Mouse (Mus musculus): ENCODE measurements around the gene Vim.

DNA sequence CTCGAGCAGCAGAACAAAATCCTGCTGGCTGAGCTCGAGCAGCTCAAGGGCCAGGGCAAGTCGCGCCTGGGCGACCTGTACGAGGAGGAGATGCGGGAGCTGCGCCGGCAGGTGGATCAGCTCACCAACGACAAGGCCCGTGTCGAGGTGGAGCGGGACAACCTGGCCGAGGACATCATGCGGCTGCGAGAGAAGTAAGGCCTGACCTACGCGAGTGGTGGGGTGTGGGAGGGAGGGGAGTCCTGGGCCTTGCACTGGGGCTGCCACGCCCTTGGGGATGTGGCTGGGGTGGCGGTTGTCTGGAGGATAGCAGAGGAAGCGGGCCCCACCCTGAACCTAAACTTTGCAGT is 1.0 kb downstream of the Vim start:
- TF ChIP-seq CTCF (IDR thresholded peaks at IDR 0.05; ENCODE audit: control insufficient read depth, insufficient read depth, insufficient read length) (no peak), MAX (IDR thresholded peaks at IDR 0.05) (peak; percentile 11), FOSL1 (IDR thresholded peaks at IDR 0.05; ENCODE audit: insufficient read depth, low read length, poor library complexity, severe bottlenecking) (no peak), MYOD1 (IDR thresholded peaks at IDR 0.05; ENCODE audit: control insufficient read depth, insufficient read length, low read depth) (no peak), USF1 (IDR thresholded peaks at IDR 0.05; ENCODE audit: low read depth) (no peak), CEBPB (IDR thresholded peaks at IDR 0.05; ENCODE audit: low read depth) (no peak), MYOG (IDR thresholded peaks at IDR 0.05; ENCODE audit: control insufficient read depth, extremely low read depth, insufficient read length) (no peak)

Data from C2C12 (cell line).